Mouse (Mus musculus): ENCODE results near the gene Olfr329-ps.
"Not testable (repeated sequence)": the region's sequence is repeated elsewhere in the genome, so short reads cannot be mapped to it uniquely, and the experiment has no call there.

Gene Olfr329-ps

DNA sequence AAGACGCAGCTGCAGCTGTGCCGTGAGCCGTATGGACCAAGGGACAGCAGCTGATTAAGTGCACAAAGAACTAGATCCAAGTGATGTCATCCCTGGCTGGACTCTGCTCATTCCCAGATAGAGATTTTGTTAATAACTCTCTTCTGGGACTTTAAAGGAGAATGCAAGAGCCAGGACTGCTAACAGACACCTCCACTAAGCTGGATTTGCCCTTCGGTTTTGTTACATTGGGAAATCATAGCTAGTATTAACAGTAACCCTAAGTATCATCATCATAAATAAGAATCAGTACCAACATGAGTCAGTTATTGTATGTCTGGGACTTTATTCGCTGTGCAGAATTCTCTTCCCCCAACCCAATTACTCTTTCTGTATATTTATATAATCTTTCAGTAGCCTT lies at the start of gene Olfr329-ps:
TSS of gene Olfr329-ps (minus strand) at position 101 of the 400 bp plus-strand sequence.
- no peak for DNase-seq (ENCODE audit: low spot score in 2 of 2)

DNA sequence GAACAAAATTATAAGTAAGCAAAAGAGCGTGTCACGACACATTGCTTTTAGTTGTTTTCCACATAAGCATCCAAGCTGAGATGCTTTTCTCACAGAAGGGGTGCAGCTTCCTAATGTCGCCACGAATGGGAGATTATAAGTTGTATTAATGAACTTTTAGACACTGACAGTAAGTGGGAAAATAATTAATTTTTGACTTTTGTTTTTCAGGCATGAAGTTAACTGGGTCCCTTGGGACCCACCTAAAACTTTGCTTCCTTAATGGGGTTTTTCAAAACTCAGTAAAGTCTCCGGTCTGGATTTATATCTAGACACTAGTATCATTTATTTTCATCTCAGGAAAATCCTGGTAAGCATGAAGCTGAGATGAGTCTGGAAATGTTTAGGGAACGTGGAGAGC lies 48.6 kb upstream of the Olfr329-ps start, which contains the start of gene Olfr324:
TSS of gene Olfr324 (plus strand) at position 301 of the 400 bp plus-strand sequence.
- no peak for DNase-seq (ENCODE audit: low spot score in 2 of 2)

DNA sequence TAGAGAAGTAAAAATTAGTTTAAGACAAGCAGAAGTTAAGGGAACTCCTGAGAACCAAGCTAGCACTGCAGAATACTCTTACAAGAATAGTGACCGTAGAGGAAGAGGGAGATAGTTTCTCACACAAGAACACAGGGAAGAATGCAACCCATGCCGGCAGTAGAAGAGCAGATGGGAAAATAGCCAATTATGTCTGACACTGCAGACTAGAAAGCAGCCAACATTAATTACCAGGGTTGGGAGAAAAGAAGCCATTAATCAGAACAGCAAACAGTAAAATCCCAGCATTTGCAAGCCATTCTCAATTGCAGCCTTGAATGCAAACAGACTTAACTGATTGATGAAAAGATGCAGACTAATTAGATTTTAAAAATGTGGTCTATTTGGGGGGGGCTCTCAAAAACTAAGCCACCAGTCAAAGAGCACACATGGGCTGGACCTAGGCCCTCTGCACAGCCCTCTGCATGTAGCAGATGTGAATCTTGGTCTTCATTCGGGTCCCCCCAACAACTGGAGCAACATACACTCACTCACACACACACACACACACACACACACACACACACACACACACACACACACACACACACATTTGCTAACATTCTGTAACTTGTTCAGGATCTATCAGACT lies 42.5 kb upstream of the Olfr329-ps start:
- no peak for DNase-seq (ENCODE audit: low spot score in 2 of 2)

DNA sequence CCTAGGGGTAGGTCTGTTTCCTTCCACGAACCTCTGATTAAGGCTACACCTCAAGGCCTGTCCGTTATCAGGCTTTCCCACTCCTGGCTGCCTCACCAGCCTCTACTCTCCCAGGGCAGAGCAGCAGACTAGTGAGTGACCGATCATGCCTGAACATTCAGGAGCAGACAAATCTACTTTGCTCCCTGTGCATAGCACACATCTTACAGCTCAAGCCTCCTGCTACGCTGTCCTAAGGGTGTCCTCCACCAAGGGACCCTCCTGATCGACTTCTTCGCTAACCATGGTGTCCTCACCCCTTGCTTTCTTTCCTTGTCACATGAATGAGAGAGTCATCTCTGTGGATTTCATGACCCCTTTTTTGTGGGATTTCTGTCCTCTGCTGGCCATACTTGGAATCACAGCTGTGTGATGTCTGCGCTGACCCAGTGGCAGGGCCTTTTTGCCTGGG lies 41.7 kb upstream of the Olfr329-ps start:
- DNase-seq (ENCODE audit: low spot score in 2 of 2) = peak; percentile 11 to 12

DNA sequence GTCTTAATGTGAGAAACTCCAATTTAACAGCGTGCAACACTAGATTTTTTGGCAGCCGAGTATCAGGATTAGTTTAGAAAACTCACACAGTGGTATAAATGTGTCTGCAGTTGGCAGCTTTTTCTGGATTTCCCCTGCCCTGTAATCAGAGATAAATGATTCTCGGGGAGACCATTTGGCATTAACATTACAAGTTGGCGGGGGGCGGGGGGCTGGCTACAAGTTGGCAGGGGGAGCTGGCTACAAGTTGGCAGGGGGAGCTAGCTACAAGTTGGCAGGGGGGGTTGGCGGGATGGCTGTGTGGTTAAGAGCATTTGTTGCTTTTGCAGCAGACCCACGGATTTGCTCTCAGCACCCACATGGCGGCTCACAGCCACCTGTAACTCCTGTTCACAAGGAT lies 32.4 kb upstream of the Olfr329-ps start:
- DNase-seq (ENCODE audit: low spot score in 2 of 2) = no peak

DNA sequence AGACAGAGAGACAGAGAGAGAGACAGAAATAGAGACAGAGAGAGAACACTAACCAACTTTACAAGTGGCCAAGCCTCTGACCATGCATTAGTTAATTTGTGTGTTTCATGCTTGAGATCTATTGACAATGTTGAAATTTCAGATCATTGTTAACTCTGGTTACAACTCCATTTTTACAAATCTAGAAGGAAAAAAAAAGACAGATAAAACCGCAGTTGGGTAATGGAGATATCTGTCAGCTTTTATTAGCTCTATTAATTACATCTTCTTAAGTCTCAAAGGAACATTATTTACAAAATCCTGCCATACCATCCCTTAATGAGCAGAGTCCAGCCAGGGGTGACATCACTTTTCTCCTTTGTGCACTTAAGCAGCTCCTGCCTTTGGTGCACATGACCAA lies 31.2 kb upstream of the Olfr329-ps start, which contains the start of gene Olfr325:
TSS of gene Olfr325 (plus strand) at position 301 of the 400 bp plus-strand sequence.
- DNase-seq (ENCODE audit: low spot score in 2 of 2) = no peak

DNA sequence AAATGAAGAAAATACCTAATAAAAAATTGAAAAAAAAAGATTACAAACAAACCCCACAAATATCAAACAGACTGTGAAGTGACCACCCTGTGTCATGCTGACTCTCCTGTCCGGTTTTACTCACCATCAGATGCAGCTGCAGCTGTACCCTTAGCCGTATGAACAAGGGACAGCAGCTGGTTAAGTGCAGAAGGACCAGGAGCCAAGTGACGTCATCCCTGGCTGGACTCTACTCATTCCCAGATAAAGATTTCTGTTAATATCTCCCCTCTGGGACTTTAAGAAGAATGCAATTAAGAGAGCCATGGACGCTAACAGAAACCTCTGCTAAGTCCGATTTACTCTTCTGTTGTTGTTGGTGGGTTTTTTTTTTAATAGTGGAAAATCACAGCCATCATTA lies 24.2 kb upstream of the Olfr329-ps start, which contains the start of gene Olfr224:
TSS of gene Olfr224 (minus strand) at position 149 of the 400 bp plus-strand sequence.
- DNase-seq (ENCODE audit: low spot score in 2 of 2) = peak in 1 of 2 experiments; percentile 11

DNA sequence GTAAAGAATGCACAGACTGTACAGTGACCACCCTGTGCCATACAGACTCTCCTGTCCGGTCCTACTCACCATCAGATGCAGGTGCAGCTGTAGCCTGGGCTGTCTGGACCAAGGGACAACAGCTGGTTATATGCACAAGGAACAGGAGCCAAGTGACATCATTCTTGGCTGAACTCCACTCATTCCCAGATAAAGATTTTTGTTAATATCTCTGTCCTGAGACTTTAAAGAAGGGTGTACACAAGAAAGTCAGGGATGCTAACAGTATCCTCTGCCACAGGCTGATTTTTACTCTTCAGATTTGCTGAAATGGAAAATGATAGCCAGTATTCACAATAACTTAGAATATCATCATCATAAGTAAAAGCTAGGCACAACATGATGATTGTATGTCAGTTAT lies 9.3 kb upstream of the Olfr329-ps start, which contains the start of gene Olfr328:
TSS of gene Olfr328 (minus strand) at position 101 of the 400 bp plus-strand sequence.
- DNase-seq (ENCODE audit: low spot score in 2 of 2) = no peak

DNA sequence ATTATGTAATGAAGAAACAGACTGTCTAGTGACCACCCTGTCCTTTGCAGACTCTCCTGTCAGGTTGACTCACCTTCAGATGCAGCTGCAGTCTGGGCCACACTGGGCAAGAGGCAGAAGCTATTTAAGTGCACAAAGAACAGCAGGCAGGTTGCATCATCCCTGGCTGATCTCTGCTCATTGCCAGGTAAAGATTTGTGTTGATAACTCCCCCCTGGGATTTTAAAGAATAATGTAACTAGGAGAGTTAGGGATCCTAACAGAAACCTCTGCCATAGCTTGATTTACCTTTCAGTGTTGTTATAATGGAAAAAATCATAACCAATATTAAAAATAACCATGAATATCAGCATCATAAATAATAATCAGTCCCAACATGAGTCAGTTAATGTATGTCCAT lies 11.5 kb downstream of the Olfr329-ps start, which contains the start of gene Olfr330:
TSS of gene Olfr330 (minus strand) at position 101 of the 400 bp plus-strand sequence.
- not testable (repeated sequence) for DNase-seq (ENCODE audit: low spot score in 2 of 2)

DNA sequence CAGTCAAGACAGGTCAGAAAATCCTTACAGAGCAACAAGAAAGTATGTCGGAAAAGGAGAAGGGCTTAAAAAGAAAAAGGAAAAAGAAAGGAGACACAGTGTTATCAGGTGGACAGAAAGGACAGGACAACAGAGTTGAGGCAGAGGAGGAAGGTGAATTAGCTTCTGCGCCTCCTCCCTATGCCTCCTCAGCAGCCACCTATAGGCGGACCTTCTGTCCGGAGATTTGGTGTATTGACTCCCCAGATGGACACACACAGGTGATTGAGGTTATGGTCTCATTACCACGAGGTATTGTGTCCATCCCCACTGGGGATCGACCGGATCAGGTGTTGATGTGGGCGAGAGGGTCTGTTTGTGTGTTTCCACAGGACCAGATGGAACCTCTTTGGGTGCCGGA lies 26.5 kb downstream of the Olfr329-ps start:
- peak; percentile 2 to 5 for DNase-seq (ENCODE audit: low spot score in 2 of 2)

DNA sequence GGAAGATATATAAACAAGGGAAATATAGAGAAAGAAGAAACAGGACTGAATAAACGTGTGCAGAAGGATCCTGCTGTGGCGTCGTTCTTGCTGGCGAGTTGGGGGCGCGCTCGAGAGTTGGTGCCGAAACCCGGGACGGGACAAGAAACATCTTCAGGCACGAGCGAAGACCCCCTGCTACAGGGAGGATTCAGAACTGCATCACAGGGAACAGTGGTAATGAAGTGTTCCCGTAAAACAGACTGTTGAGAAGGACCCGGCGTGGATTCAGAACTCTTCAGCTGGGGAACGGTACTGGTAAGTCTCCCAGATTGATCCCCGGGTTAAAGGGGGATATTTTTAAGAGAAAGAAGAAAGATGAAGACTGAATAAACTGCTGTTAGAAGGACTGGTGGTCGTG lies 27.3 kb downstream of the Olfr329-ps start:
- peak; percentile 64 to 74 for DNase-seq (ENCODE audit: low spot score in 2 of 2)

DNA sequence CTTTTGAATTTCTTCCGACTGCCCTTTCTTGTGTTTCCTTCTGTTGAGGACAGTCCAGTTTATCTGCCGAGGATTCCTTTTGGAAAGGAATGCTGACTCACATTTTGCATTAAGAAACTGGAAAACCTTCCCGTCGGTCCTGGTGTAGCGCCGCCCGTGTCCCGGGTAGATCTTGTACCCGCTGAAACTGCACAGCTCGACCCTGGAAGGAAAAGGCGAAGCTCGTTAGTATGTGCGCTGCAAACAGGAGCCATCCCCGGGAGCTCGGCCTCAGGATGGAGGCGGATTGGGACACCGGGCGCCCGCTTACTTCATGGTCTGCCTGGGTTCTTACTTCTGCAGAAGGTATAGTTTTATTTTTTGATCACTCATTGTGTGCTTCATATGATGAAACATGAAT lies 37.2 kb downstream of the Olfr329-ps start:
- not testable (repeated sequence) for DNase-seq (ENCODE audit: low spot score in 2 of 2)

DNA sequence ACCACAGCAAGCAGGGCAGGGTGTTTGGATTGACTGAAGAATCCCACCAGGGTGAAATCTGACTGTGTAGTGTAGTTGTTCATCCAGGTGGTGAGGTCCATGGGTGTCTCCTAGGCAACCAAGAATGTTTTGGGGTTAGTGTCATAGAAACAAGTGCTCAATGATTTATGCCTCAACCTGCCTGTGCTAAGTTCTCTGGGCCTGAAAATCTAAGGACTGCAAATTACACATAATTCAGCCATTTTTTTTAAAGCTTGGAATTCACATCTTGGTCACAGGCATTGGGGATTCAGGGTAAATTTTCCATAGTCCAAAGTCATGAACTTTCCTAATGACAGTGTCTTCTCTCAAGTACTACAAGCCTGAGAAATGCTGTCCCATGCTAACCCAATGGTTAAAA lies 43.8 kb downstream of the Olfr329-ps start, which contains the start of gene Olfr331:
TSS of gene Olfr331 (minus strand) at position 101 of the 400 bp plus-strand sequence.
- DNase-seq (ENCODE audit: low spot score in 2 of 2) = not testable (repeated sequence)

DNA sequence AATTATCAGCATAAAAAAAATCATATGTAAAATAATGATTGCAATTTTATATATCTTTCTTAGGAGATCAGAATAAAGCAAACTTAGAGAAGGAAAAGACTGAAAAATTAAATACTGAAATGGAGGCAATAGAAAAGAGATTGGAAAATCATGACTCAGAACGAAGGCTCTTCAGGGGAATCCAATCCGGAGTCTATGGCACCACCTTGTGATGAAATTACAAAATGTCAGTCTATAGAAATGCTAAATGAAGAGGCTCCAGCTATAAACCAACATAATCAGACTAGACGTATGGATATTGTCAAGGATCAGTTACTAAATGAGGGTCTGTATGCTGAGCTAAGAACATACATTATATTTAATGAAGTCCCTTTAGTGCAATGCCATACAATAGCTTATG lies 46.9 kb downstream of the Olfr329-ps start:
- no peak for DNase-seq (ENCODE audit: low spot score in 2 of 2)

DNA sequence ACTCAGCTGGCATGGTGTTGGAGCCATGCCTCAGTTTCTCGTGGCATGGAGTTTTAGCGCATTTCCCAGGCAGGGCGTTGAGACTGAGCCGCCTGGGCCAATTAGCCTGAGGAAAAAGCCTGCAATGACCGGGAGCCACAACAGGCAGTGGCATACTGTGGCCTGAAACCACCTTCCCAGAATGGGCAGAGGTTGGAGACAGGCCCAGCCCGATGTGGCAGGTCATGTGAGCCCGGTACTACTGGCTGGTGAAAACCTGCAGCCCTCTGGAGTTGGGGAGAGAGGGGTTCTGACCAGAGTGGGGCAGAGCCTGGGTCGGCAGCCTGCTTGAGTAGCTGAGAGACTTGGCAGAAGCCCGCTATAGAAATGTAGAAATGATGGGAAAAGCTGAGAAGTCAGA lies 47.5 kb downstream of the Olfr329-ps start:
- no peak for DNase-seq (ENCODE audit: low spot score in 2 of 2)

DNA sequence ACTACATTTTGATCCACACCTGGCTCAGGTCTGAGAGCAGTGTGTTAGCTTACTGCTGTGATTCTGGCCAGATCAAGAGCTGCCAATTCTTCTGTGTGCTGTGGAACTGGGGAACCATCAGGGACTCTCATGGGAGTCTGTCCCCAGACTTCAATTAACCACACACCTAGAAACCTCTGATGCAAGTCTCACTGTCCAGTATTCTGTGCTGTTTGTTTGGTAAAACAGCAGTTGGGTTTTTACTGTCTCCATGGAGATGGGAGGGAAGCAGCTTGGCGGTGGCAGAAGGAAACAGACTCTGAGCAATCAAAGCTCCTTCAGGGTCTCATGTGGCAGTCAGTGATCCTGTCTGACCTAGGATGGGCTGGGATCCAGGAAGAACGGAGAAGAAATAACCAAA lies 53.8 kb downstream of the Olfr329-ps start, which contains the start of gene Olfr332:
TSS of gene Olfr332 (minus strand) at position 101 of the 400 bp plus-strand sequence.
- no peak for DNase-seq (ENCODE audit: low spot score in 2 of 2)
